Mouse (Mus musculus): ENCODE results near the gene Tmem37.

Tmem37 gene

DNA sequence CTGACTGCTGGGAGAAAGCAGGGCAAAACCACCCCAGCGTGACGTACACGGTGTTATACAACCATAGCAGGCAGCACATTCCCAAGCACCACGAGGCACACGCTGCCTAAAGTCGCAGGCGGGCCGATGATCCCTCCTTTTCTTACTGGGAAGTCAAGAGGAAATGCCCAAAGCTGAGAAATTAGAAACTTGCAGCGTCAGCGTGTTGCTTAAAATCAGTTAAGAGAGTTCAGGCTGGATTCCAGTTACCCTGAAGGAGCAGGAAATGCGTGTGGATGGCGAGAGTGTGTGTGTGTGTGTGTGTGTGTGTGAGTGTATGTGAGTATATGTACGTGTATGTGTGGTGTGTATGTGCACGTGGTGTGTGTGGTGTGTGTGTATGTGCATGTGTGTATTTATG lies 16.8 kb downstream of the Tmem37 start:
- no peak for DNase-seq (ENCODE audit: low spot score)

DNA sequence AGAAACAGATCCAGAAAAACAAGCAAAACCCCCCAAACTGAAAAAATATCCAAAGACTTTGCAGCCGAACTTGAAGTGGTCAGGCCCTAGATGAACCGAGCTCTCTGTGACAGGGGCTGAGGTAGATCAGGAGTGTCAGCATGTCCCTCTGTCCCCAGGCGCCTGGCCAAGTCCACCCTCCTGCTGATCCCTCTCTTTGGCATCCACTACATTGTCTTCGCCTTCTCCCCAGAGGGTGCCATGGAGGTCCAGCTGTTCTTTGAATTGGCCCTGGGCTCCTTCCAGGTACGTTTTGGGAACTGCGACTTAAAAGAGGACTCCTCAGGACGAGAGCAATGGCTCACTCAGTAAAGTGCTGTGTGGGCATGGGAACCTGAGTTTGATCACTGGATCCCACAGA lies 17.6 kb downstream of the Tmem37 start:
- DNase-seq (ENCODE audit: low spot score) = no peak

DNA sequence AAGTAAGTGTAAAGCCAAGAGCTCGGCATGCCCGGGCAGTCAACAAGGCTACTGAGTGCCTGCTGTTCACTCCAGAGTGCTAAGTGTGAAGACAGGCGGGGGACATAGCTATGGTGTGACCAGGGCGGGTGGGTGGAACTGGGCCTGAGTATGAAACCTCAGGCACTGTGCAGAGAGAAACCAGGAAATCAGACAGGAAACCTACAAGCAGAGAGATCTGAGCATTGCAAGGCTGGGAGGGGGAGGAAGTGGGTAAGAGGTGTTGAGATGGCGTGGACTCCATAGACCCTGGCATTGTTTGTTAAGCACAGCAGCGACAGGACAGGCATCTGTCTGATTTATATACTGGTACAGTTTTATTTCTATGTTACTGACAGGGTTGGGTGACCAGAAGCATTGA lies 18.4 kb downstream of the Tmem37 start:
- no peak for DNase-seq (ENCODE audit: low spot score)

DNA sequence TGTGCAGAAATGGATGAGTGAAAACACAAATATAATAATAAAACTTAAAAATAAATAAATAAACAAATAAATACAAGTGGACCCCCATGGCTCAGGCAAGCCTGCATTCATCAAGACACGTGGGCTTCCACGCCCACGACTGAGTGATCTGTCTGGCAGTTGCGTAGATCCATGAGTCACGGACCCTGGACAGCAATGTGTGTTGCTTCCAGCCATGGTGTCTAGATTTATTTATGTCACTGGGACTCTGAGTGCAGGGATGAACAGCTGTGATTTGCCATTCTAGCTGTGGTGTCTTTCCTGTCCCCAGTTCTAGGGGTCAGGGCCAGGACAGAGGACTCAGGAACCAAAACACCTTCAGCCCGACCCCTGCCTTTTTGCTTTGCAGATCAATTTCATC lies 18.9 kb downstream of the Tmem37 start:
- DNase-seq (ENCODE audit: low spot score) = no peak

DNA sequence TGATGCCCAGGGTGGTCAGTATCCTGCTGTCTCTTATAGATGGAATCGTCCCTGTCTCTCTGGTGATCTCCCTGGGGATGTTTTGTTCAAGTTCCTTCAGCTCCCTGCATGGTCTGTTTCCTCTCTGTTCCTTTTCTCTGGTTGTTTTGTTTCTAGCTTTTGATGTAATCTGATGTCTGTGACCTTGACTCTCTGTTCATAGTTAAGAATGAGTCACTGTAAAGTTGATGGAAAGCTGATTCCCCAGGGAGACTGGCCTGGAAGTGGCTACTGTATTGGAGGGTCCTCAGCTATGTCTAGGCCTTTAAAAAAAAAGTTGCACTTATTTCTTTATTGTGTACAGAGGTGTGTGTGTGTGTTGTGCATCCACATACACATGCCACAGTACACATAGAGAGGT lies 22.8 kb downstream of the Tmem37 start:
- DNase-seq (ENCODE audit: low spot score) = no peak

DNA sequence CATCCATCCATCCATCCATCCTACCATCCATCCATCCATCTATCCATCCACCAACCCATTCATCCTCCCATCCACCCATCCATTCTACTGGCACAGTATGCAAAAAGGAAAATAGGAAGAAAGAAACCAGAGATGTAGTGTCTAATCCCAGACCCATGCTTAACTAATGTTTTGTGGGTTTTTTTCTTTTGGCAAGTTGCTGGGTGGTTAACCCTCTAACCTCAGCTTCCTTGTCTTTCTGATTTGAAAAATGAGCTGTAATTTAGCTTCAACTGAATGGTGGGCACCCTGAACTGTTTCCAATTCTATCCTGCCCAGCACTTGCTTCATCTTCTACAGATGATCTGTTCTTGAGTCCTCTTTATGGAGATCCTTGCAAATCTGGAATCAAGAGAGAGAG lies 26.5 kb downstream of the Tmem37 start:
- no peak for DNase-seq (ENCODE audit: low spot score)

DNA sequence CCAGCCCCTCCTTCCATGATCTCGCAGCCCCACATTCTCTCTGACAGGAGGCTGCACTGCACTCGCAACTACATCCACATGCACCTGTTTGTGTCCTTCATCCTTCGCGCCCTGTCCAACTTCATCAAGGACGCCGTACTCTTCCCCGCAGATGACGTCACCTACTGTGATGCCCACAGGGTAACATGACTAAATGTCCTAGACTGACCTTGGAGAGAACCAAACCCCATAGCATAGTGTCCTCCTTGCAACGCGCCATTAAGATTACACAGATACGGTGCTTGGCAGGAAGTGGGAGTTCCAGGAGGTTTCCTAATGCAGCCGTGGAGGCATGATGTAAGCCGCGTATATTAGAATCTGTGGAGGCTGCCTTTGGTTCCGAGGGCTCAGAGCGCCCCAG lies 29.3 kb downstream of the Tmem37 start:
- no peak for DNase-seq (ENCODE audit: low spot score)

DNA sequence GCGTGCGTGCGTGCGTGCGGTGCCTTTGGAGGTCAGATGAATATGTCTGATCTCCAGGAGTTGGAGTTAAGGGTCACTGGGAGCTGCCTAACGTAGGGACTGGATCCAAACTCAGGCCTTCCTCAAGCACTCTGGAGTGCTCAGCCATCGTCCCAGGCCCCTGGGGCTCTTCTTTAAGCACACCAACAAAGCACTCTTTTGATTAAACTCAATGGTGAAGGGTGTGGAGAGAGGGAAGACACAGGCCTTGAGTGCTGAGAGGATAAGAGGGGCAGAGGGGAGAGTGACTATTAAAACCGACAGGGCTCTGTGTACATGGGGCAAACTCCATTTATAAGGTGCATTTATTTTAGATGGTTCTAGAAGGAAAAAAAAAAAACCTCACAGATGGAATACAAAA lies 31.5 kb downstream of the Tmem37 start:
- no peak for DNase-seq (ENCODE audit: low spot score)

DNA sequence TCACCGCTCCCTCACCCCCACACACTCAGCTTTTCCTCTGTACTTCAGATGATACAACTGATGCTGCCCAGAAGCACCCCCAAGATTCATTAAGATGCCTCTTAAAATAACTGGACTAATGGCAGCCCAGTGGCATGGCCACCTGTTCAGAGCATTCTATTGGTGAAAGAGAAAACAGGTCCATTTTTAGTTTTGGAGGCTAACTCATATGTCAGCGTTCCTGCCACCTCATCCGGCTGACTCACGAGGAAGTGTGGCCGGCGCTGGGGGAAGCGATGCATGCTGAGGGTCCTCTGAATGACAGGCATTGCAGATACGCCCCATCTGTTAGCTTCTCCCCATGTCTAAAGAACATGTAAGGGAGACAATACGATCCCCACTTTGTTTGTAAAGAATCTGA lies 35.3 kb downstream of the Tmem37 start:
- no peak for DNase-seq (ENCODE audit: low spot score)

DNA sequence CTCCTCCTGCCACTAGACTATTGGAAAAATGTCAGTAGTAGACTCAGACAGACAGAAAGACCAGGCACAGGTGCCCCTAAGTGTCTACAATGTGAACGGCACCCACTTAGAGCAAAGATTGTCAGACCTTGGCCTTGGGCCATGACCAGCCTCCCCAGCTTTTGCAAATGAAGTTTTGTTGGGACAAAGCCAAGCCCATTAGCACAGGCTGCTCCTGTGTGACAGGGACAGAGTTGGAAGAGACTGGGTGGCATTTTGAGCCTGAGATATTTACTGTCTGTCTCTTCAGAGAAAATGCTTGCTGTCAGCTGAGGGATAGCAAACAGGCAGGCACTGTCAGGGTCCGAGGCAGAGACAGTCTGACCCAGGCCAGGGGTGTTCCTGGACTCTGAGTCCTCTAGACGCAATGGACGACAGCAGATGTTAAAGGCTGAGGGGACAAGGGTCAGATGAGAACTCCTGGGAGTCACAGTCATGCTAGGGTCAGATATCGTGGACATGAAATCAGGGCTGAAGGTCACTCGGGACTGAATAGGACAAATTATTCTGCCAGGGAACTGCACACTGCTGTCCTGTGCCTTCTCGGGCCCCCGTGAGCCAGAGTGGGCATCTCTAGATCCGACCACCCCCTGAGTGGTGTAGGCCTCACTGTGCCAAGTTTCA lies 36.7 kb downstream of the Tmem37 start:
- peak; percentile 25 for DNase-seq (ENCODE audit: low spot score)

DNA sequence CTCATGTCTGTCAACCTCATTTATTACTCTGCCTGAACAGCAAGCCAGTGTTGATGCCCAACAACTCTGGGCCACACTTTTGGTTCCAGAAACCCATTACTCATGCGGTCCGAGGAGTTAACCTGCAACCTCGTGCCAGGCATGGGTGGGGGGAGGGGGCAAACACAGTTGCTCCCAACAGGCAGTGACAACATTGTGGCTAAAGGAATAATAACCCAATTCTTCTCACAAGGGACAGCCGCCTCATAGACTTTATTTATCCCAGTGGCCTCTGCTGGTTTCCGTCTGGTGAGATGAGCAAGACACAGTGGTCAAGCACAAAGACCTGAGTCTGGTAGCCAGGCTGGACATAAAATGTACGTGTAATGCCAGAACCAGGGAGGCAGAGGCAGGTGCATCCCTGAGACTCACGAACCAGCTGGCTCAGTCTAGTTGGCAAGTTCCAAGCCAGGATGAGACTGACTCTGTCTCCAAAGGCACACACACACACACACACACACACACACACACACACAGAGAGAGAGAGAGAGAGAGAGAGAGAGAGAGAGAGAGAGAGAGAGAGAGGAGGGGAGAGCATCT lies 38.3 kb downstream of the Tmem37 start:
- no peak for DNase-seq (ENCODE audit: low spot score)

DNA sequence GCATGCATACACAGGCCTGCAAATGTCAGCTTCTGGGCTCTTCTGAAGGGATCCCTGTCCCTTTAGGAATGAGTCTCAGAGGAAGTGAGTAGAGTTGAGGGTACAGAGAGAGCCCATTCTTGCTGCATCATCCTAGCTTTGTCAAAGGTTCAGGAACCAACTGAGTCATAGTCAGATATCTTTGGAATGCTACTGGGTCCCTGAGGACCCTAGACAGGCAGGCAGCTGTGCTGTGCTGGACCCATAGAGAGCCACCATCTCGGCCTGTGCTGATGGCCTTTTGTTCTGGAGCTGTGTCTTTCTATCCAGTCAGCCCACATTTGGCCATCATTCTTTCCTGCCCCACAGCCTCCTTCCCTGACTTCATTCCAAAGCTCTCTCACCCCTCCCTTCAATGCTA lies 39.1 kb downstream of the Tmem37 start:
- DNase-seq (ENCODE audit: low spot score) = no peak

DNA sequence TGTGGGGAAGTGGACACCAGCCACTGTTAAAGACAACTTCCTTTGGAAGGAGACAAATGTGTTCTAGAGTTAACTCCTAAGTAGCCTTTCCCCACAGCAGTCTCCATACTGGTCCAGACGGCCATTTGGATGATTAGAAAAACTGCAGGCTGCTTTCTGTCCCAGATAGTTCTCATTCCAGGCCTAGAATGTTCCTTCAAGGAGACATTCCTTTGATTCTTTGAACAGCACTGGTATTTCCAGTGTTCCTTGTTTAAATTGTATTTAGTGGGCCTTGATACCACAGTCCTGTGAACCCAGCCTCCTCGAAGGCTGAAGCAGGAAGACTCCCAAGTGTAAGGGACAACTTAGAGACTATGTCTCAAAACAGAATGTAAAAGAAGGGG lies 40.4 kb downstream of the Tmem37 start:
- no peak for DNase-seq (ENCODE audit: low spot score)

DNA sequence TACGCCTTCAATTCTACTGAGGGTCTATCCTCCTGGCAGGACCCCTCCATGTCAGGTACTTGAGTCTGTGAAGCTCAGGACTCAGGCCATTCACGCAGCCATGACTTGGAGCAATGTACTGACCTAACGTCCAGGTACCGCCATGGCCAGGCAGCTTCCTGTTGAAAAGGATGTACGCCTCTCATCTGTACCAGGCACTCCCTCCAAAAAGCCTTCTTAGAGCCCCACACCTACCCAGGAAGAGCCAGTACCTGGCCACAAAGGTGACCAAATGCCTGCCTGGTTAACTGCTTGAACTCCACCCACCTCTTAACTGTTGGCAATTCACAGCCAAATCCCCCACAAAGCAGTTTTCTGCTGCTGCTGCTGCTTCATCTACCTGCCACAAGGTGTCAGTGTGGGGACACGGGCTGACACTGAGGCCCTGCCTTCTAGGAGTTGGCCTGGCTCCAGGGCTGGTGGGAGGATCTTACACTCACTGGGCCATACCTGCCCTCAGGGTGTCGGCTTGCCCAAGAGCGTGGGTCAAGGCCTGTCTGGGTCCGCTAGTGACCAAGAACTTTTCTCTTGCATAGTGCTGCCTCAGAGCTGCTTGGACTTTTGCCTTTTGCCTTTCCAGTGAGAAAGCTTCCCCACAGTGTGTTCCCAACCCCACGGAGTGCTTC lies 40.9 kb downstream of the Tmem37 start:
- peak; percentile 88 for DNase-seq (ENCODE audit: low spot score)

DNA sequence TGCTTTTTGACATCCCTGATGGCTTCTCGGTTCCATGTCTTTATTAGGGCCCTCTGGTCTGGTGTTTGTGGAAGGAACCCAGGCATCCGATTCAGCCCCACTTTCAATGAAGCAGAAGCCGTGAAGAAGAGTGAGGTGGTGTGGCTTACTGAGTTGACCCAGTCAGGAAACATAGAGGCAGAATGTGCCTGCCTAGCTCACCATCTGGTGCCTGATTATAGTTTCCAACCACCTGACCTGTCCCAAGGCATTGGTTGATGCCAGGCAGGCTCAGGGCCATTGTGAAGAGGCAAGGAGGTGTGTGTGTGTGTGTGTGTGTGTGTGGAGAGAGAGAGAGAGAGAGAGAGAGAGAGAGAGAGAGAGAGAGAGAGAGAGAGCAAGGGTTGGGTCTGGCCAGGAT lies 43.4 kb downstream of the Tmem37 start:
- no peak for DNase-seq (ENCODE audit: low spot score)

DNA sequence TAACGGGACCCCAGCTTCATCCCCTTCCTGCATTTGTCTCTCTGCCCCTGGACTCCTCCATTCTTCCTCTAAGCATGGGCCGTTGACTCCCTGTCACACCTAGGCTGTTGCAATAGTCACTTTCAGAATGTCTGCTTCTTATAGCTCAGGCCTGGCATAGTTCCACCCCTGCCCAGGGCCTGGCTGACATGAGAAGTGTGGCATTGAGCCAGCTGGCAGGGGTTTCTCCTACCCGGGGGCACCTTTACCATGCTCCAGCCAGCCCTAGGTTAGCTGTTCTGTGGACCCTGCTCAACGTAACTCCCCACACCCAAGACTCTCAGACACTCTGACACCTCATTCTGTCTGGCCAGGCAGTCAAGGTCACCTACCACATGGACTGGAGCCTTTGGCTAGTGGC lies 46.2 kb downstream of the Tmem37 start:
- DNase-seq (ENCODE audit: low spot score) = no peak

DNA sequence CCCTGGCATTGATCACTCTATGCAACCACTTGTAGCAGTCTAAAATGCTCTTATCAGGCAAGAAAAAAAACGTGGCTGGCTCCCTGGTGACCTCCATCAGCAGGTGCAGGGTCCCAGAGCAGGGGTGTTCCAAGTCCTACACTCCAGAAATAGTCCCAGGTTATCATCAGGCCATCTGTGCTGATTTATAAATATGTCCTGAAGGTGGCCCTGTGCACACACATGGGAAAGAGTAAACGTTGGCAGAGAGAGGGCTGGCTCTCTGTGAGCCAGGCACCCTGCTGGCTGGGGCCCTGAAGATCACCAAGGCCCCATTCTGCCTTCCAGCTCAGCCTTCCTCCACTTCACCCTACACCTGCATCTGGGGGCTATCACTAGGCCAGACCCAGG lies 48.8 kb downstream of the Tmem37 start:
- peak; percentile 20 for DNase-seq (ENCODE audit: low spot score)

DNA sequence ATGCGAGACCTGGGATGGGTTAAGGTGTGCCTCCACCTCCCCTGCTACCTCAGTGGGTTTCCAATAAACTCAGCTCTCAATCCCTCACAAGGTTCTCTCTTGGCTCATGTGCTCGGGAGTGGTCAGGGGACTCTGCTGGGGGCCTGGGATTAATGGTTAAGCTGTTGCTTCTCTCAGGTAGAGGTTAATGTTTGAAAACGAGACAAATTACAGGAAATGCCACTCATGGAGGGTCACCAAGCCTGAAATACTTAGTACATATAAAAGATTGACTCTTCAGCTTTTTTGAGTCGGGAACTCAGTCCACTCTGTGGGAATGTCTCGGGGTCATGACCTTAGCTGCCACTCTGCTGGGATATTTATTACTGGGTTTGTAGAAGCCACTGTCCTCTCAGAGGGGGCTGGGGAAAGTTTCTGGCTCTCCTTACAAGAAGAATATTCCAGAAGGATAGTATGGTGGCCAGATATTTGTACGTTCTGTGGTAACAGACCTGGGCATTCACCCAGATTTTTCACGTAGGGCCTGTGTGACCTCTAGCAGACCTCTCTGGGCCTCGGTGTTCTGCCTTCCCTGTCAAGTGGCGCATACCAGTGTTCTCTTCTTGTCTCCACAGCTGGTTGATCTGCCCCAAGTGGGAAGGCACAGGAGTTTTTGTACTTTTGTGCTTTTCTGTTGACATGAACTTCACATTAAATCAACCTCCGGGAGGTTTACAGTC lies 49.4 kb downstream of the Tmem37 start:
- DNase-seq (ENCODE audit: low spot score) = peak; percentile 83

DNA sequence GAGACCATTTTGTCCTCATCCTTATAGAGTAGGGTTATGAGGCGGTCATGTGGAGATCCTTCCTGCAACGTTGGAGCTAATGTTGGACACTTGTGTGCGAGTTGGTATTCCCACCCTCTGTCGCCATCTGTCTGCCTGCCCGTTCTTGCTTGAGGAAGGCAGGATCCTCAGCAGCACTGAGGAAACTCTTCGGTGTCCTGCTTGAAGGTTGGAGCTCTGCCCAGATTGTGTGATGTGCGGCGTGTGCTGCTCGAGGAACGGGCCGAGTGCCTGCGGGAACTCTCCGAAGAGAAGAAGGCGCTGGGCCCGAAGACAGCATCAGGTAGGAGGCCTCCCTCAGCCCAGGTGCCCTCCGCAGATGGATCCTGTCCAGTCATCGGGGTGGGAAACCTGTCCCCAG lies 51.9 kb downstream of the Tmem37 start:
- DNase-seq (ENCODE audit: low spot score) = no peak

DNA sequence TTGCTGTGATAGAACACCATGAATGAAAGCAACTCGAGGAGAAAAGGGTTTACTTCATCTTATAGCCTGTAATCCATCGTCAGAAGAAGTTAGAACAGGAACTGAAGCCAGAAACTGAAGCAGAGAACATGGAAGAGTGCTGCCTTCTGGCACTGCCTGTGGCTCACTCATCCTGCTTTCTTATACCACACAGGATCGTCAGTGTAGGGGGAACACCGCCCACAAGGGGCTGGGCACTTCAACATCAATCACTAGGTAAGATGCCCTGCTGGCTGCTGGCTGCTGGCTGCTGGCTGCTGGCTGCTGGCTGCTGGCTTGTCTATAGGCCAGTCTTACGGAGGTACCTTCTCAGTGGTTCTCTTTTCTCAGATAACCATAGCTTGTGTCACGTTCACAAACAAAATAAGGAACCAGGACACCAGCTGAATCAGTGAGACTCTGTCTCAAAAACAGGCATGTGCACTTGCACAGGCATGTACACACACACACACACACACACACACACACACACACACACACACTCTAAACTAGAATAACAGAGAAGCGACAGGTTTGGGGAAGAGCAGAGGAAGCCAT lies 53.5 kb downstream of the Tmem37 start:
- no peak for DNase-seq (ENCODE audit: low spot score)

DNA sequence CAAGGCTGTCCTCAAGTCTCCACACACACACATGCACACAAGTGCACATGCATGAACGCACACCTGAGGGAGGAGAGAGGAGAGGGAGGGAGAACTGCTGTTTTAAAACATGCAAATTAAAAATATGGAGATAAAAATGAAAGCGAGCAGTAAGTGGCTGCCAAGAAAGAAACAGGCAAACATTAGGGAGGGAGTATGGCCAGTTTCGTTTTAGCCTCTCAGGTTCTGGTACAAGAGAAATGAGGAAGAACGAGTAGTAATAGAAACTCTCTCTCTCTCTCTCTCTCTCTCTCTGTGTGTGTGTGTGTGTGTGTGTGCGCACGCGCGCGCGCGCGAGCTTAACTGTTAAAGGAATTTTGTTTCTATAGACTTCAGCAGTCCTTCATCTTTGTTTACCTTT lies 54.4 kb downstream of the Tmem37 start:
- no peak for DNase-seq (ENCODE audit: low spot score)

DNA sequence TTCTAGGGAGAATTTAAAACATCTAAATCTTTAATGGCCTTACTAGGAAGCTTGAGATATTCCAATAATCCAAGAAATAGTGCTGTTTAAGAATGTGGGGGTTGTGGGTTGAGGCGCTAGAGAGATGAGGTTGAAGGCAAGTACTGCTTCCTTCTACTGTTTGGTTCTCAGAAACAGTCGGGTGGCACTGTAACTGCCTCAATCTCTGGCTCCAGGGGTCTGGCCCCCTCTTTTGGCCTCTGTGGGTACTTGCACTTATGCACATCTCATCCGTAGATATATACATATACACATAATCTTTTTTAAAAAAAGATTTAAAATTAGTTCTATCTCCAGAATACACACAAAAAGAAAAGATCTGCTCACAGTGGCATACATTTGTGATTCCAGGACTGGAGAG lies 55.0 kb downstream of the Tmem37 start:
- DNase-seq (ENCODE audit: low spot score) = no peak
